Mouse (Mus musculus) cortical plate, adult 2 months (tissue): ENCODE results near the gene Zfand6. TPM values are rescaled to one million over a fixed set of nuclear protein-coding genes. Genes with fewer than 3 reads are reported as not detected.

Experiments used
- H3K27ac ChIP-seq: fragments of 200-500 bp; 2 replicates; pipeline ENCODE4 v1.5.1; 2012; ENCODE audit warnings: low read length, control low read depth, inconsistent platforms; ENCODE audit not compliant: insufficient read depth
- H3K4me1 ChIP-seq: fragments of 200-500 bp; 2 replicates; pipeline ENCODE4 v1.6.1; 2011; ENCODE audit warnings: low read length; ENCODE audit not compliant: control insufficient read depth, insufficient read depth
- H3K4me3 ChIP-seq: fragments of 200-500 bp; 2 replicates; pipeline ENCODE4 v1.5.1; 2011; ENCODE audit warnings: mild to moderate bottlenecking, low read length, control low read depth; ENCODE audit not compliant: insufficient read depth
- CTCF ChIP-seq: fragments of 200-500 bp; IDR thresholded peaks from 2 replicates; pipeline ENCODE4 v1.5.1; 2011; ENCODE audit warnings: mild to moderate bottlenecking, control low read depth, low read length; ENCODE audit not compliant: insufficient read depth; ENCODE audit errors: extremely low read depth
- POLR2A ChIP-seq: fragments of 200-500 bp; IDR thresholded peaks from 2 replicates; pipeline ENCODE4 v1.6.1; 2011; ENCODE audit warnings: mild to moderate bottlenecking, low read length, control low read depth; ENCODE audit not compliant: insufficient read depth; ENCODE audit errors: extremely low read depth
- polyA plus RNA-seq: library from polyadenylated mRNA; depleted of rRNA; stranded (reverse); fragments of >200 nt; gene quantifications from 2 replicates; pipeline ENCODE4 v1.2.3, GENCODE M21; 2012; rRNA removed

The Zfand6 gene
- 73.2 and 74.7 TPM in 2 replicates for polyA plus RNA-seq

- no peak for TF ChIP-seq POLR2A
- TF ChIP-seq CTCF, result no peak
- Histone ChIP-seq H3K4me3 (peak within 1 kb of the TSS; percentile 77), H3K4me1 (no peaks in the 10 kb centered on the region), H3K27ac (peak within 1 kb of the TSS; percentile 73)
These were observed at the start of gene Zfand6 for GRCm38 (mm10) chr7:84689251-84690100. Gene Zfand6, minus strand, starts transcription at chr7:84689959.

GRCm38 (mm10) chr7:84736803-84737202 lies 47.0 kb upstream of the Zfand6 start:
- TF ChIP-seq POLR2A, result no peak
- no peak for TF ChIP-seq CTCF
- no peak overlapping the region for H3K27ac ChIP-seq

GRCm38 (mm10) chr7:84733038-84733437 lies 43.3 kb upstream of the Zfand6 start:
- Histone ChIP-seq H3K4me3 (no peak overlapping the region), H3K4me1 (no peaks in the 10 kb centered on the region), H3K27ac (no peak overlapping the region)
- TF ChIP-seq CTCF (no peak), POLR2A (no peak)

More at GRCm38 (mm10) chr7:84736803-84737202, 47.0 kb upstream of the Zfand6 start:
- H3K4me1 ChIP-seq, result no peaks in the 10 kb centered on the region
- no peak overlapping the region for H3K4me3 ChIP-seq

GRCm38 (mm10) chr7:84732052-84732451 lies 42.3 kb upstream of the Zfand6 start:
- Histone ChIP-seq H3K4me1 (no peaks in the 10 kb centered on the region), H3K4me3 (no peak overlapping the region), H3K27ac (no peak overlapping the region)
- TF ChIP-seq CTCF (no peak), POLR2A (no peak)

- Histone ChIP-seq H3K4me1 (no peaks in the 10 kb centered on the region), H3K4me3 (no peak overlapping the region), H3K27ac (no peak overlapping the region)
- TF ChIP-seq POLR2A, result no peak
- TF ChIP-seq CTCF, result no peak
These were observed 41.3 kb upstream of the Zfand6 start for GRCm38 (mm10) chr7:84731076-84731475.

- Histone ChIP-seq H3K4me3 (no peak overlapping the region), H3K27ac (no peak overlapping the region), H3K4me1 (no peaks in the 10 kb centered on the region)
- TF ChIP-seq POLR2A (no peak), CTCF (no peak)
These were observed 33.2 kb upstream of the Zfand6 start for GRCm38 (mm10) chr7:84722804-84723459.

GRCm38 (mm10) chr7:84710287-84710958 lies 20.7 kb upstream of the Zfand6 start:
- no peaks in the 10 kb centered on the region for H3K4me1 ChIP-seq
- H3K4me3 ChIP-seq, result no peak overlapping the region
- H3K27ac ChIP-seq, result no peak overlapping the region
- no peak for TF ChIP-seq CTCF
- TF ChIP-seq POLR2A, result no peak

- Histone ChIP-seq H3K4me3 (no peak overlapping the region), H3K4me1 (no peaks in the 10 kb centered on the region), H3K27ac (no peak overlapping the region)
- TF ChIP-seq POLR2A (no peak), CTCF (no peak)
These were observed 17.1 kb upstream of the Zfand6 start for GRCm38 (mm10) chr7:84706877-84707276.

GRCm38 (mm10) chr7:84690101-84690509 lies 346 bp upstream of the Zfand6 start:
- no peak overlapping the region for H3K27ac ChIP-seq
- TF ChIP-seq CTCF, result no peak
- peak; percentile 42; the same call in 1 of the 2 replicates for TF ChIP-seq POLR2A
- peak overlapping the region; percentile 77 for H3K4me3 ChIP-seq
- no peaks in the 10 kb centered on the region for H3K4me1 ChIP-seq
